Mouse (Mus musculus): ENCODE measurements around the gene Ddx27. TPM values are rescaled to one million over a fixed set of nuclear protein-coding genes. Genes with fewer than 3 reads are reported as not detected.

The Ddx27 gene
- polyA plus RNA-seq, 1 experiment from 2014 or later, result 54.2 TPM

DNA sequence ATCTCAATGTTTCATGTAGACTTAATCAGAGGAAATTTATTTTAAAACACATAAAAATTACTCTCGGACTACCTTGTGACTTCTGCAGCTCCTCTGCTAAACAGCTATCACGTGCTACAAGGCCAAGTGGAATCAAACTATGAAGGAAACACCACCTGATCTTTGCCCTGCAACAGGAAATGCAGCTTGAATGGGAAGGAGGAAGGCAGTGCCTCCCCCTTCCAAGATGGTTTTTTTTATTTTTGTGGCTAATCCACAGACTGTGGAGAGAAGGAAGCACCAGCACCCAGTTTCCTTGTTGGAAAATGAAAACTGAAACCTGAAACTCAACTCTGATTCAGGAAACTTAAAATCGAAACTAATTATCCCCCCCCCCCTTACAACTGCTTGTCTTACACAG is 43.2 kb downstream of the Ddx27 start:
- ATAC-seq (ENCODE audit: insufficient number of reproducible peaks, insufficient read depth, low FRiP score, low TSS enrichment, low read depth), result no peak
- H3K27ac ChIP-seq, result no peak overlapping the region
- 42% methylated on average over 3 of the region's 3 CpGs for WGBS
- no peaks in the 10 kb centered on the region for H3K27me3 ChIP-seq
- H3K4me1 ChIP-seq, result peaks cover 29% of the 10 kb centered on the region
- H3K9ac ChIP-seq, result 0 out of 2 replicates have a peak overlapping the region, but pooled peaks have one; percentile 21
- H3K4me3 ChIP-seq, result no peak overlapping the region
- no peak overlapping the region for H3K4me2 ChIP-seq
- H3K36me3 ChIP-seq, result peaks cover 48% of the 10 kb centered on the region
- H3K9me3 ChIP-seq, result no peaks in the 10 kb centered on the region

DNA sequence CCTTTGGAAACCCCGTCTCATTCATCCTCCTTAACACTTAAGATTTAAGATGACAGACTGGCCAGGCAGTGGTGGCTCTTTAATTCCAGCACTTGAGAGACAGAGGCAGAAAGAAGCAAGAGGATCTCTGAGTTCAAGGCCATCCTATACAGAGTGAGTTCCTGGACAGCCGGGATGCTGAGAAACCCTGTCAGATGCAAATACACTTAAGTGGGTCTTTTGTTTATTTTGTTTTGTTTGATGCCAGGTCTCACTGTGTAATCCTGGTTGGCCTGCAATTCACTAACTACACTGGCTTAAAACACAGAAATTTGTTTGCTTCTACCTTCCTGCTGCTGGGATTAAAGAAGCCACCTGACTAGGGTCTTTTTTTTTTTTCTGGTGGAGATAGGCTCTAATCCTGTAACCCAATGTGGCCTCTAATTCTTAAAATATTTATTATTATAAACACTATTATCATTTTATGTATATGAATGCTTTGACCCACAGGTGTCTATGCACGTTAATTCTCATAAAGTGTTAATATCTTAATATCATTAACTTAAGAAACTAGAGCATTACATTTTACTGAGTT is 43.9 kb downstream of the Ddx27 start:
- ATAC-seq (ENCODE audit: insufficient number of reproducible peaks, insufficient read depth, low FRiP score, low TSS enrichment, low read depth), result no peak
- H3K9me3 ChIP-seq, result no peaks in the 10 kb centered on the region
- no peak overlapping the region for H3K9ac ChIP-seq
- no peaks in the 10 kb centered on the region for H3K27me3 ChIP-seq
- H3K27ac ChIP-seq, result no peak overlapping the region
- H3K36me3 ChIP-seq, result peaks cover 42% of the 10 kb centered on the region
- H3K4me3 ChIP-seq, result no peak overlapping the region
- H3K4me1 ChIP-seq, result peaks cover 23% of the 10 kb centered on the region
- H3K4me2 ChIP-seq, result no peak overlapping the region
- 65% methylated on average over 3 of the region's 3 CpGs for WGBS

DNA sequence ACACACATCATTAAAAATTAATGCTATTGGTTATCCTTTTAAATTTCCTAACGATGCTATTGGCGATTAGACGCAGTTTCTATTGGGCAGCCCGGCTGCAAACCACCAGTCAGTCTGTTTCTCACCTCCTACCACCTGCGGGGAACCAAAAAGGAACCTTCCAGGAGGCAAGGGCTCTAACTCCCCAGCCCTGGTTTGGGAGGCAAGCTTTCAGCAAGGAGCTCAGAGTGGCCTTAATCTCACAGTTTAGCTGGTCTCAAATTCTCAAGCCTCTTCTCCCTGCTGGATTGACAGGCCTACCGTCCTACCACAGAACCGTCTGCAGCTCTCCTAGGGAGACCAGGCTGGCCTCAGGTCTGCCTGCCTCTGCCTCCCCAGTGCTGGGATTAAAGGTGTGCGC is 44.5 kb downstream of the Ddx27 start:
- Histone ChIP-seq H3K4me1 (peaks cover 24% of the 10 kb centered on the region), H3K27me3 (no peaks in the 10 kb centered on the region), H3K4me3 (no peak overlapping the region), H3K27ac (no peak overlapping the region), H3K36me3 (peaks cover 42% of the 10 kb centered on the region), H3K9me3 (no peaks in the 10 kb centered on the region), H3K9ac (peak overlapping the region; percentile 22; the same call in 1 of the 2 replicates), H3K4me2 (no peak overlapping the region)
- ATAC-seq (ENCODE audit: insufficient number of reproducible peaks, insufficient read depth, low FRiP score, low TSS enrichment, low read depth), result no peak
- WGBS, result 54% methylated on average over 8 of the region's 8 CpGs

DNA sequence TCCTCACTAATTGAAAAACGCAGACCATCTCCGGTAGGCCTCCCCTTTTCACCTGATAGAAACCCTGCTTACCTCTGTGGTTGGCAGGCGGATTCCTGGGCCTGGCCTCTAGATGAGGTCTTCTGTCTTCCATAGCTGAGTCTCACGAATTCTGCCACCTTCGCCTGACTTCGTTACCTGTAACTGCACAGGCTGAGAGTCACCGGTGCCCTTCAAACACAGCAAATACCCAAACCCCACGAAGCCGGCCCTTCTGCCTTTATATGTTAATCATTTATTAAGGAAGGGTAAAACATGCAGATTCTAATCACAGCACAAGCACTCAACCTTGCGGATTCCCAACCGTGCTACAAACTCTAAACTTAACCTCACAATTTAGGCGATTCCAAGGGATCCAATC is 45.0 kb downstream of the Ddx27 start:
- no peak for ATAC-seq (ENCODE audit: insufficient number of reproducible peaks, insufficient read depth, low FRiP score, low TSS enrichment, low read depth)
- Histone ChIP-seq H3K27ac (no peak overlapping the region), H3K36me3 (peaks cover 42% of the 10 kb centered on the region), H3K4me3 (no peak overlapping the region), H3K4me2 (no peak overlapping the region; the same call in 1 of the 2 replicates), H3K9ac (peak overlapping the region; percentile 61), H3K9me3 (no peaks in the 10 kb centered on the region), H3K27me3 (no peaks in the 10 kb centered on the region), H3K4me1 (peaks cover 28% of the 10 kb centered on the region)
- WGBS, result 74% methylated on average over 12 of the region's 12 CpGs

DNA sequence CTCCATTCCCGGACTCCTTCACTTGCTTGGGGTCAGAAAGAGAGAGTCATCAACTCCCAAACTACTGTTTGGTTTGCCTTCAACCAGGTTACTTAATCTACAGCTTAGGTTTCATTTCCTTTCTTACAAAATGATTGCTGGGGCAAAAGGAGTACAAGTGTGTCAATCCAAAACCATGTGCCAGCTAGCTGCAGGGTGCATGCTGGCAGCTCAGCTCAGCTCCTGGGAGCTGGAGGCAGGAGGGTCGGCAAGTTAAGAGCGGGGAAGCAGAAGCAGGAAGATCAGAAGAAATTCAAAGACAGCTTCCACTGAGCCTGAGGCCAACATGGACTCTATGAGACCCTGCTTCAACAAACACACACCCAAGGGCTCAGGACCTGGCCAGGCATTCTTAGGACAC is 45.4 kb downstream of the Ddx27 start:
- Histone ChIP-seq H3K27me3 (no peaks in the 10 kb centered on the region), H3K4me3 (no peak overlapping the region), H3K27ac (no peak overlapping the region), H3K4me1 (peaks cover 32% of the 10 kb centered on the region), H3K9ac (peak overlapping the region; percentile 61), H3K36me3 (peaks cover 42% of the 10 kb centered on the region), H3K9me3 (no peaks in the 10 kb centered on the region), H3K4me2 (peak overlapping the region; percentile 72; the same call in 1 of the 2 replicates)
- 52% methylated on average over 3 of the region's 3 CpGs for WGBS
- no peak for ATAC-seq (ENCODE audit: insufficient number of reproducible peaks, insufficient read depth, low FRiP score, low TSS enrichment, low read depth)

DNA sequence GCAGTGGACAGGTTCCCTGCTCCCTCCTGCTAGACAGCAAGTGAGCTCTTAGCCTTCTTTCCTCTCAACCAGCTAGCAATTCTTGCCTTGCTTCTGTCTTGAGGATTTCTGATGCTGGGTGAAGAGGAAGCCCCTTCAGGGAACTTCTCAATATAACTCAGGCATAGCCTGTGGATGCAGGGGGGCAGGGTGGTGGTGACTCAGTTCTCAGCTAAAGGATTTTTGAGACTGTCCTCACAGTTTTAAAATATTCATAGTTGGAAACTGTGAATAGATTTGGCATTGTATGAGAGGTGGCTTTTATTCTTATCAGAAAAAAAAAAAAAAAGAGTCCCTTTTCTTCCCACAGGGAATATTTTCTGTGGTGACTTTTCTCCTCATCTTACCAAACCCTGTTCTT is 45.8 kb downstream of the Ddx27 start:
- H3K4me1 ChIP-seq, result peaks cover 35% of the 10 kb centered on the region
- H3K36me3 ChIP-seq, result peaks cover 42% of the 10 kb centered on the region
- H3K9ac ChIP-seq, result peak overlapping the region; percentile 61

DNA sequence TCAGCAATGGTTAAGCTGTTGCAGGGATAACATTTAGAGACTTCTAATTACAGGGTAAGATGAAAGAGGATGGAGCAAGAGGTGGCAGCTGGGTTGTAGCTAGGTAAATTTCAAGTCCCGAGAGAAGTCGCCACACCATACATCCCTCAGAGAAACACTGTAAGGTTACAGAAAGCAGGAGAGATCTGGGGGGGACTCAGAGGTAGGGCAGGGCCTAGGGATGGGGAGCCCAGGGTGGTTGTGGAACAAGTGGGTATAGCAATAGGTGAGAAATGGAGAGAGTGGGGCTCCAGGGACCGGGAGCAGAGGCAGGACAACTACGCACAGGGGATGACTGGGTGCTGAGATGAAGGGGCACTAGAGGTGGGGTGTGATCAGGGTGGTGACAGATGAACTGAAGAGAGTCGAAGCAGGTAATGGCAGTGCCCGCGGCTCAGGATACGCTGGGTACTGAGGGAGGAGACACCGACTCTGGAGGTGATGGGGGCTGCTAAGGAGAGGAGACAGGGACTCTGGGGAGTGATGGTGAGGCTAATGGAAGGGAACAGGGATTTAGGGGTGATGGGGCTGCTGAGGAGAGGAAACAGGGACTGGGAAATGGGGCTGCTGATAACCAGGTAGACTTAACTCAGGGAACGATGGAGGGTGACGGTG is 46.5 kb downstream of the Ddx27 start:
- H3K4me2 ChIP-seq, result peak overlapping the region; percentile 72

More for the DNA sequence above, 45.8 kb downstream of the Ddx27 start:
- no peak overlapping the region for H3K4me3 ChIP-seq
- H3K9me3 ChIP-seq, result no peaks in the 10 kb centered on the region
- H3K27me3 ChIP-seq, result no peaks in the 10 kb centered on the region
- no peak for ATAC-seq (ENCODE audit: insufficient number of reproducible peaks, insufficient read depth, low FRiP score, low TSS enrichment, low read depth)
- H3K4me2 ChIP-seq, result peak overlapping the region; percentile 72; the same call in 1 of the 2 replicates
- no peak overlapping the region for H3K27ac ChIP-seq

DNA sequence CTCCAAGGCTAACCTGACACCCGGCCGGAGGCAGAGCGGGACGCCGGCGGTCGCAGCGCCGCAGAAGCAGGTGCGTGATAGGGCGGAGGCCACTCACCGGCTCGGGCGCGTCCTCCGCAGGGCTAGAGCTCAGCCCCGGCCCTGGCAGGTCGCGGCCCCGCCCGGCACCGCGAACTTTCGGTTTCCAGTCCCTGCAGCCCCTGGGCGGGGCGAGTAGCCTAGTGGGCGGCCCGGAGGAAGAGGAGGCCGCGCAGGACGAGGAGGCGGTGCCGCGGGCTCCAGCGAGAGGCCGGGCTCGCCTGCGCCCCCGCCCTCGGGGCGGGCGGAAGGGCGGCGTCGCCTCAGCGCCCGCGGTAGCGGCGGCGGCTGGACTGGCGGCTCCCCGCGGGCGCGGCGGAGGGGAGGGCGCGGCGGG is 47.5 kb downstream of the Ddx27 start:
- H3K27ac ChIP-seq, result peak overlapping the region; percentile 90
- WGBS, result under 1% methylated on average over 48 of the region's 60 CpGs
- H3K4me2 ChIP-seq, result peak overlapping the region; percentile 72

More for the DNA sequence above, 46.5 kb downstream of the Ddx27 start:
- ATAC-seq (ENCODE audit: insufficient number of reproducible peaks, insufficient read depth, low FRiP score, low TSS enrichment, low read depth), result no peak
- H3K36me3 ChIP-seq, result peaks cover 40% of the 10 kb centered on the region
- peak overlapping the region; percentile 91 for H3K9ac ChIP-seq
- H3K9me3 ChIP-seq, result no peaks in the 10 kb centered on the region
- no peaks in the 10 kb centered on the region for H3K27me3 ChIP-seq
- peak overlapping the region; percentile 80 for H3K4me3 ChIP-seq
- H3K27ac ChIP-seq, result no peak overlapping the region; the same call in 1 of the 2 replicates
- peaks cover 37% of the 10 kb centered on the region for H3K4me1 ChIP-seq
- WGBS, result 22% methylated on average over 11 of the region's 11 CpGs

DNA sequence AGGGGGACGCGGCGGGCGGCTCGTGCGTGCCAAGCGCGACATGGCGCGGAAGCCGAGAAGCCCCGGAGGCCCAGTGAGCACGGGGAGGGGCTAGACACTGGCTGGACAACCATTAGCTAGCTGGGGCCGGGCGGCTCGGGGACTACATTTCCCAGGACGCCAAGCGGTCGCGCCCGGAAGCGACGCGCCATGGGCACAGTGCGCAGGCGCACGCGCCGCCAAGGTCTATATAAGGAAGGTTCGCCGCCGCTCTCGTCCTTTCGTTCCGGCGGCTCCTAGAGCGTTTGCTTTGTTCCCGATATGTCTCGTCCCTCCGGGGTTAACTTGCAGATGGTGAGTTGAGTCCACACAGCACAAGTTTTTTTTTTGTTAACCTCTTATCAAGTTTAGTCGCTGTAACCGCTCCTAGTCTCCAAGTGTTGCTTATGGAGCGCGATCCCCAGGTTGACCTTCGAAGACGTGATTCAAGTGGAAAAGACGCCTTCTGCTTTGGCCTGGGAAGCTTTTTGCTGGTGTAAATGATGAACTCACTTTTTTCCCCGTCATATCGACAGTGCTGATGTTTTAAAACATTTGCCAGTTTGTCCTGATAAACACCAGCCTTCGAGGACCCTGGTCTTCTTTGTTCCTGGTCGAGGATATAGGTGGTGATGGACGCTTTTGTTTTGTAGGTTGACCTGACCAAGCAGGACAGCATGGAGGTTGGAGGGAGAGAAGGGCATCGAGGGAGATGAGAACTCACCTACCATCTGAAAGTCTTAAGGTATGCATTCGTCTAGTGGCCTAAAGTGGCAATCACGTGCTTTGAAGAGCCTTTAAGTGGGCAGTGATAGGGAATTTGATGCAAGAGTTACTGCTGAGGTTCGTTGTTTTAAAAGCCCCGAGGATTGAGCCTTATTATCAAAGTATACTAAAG is 48.2 kb downstream of the Ddx27 start, which contains the start of gene Znfx1:
Znfx1 (minus strand) TSS at position 51 of the 916 bp plus-strand sequence.
- H3K4me1 ChIP-seq, result peaks cover 37% of the 10 kb centered on the region

More for the DNA sequence above, 47.5 kb downstream of the Ddx27 start:
- no peaks in the 10 kb centered on the region for H3K27me3 ChIP-seq
- peaks cover 37% of the 10 kb centered on the region for H3K4me1 ChIP-seq
- peak; percentile 88 for ATAC-seq (ENCODE audit: insufficient number of reproducible peaks, insufficient read depth, low FRiP score, low TSS enrichment, low read depth)
- H3K36me3 ChIP-seq, result peaks cover 33% of the 10 kb centered on the region
- no peaks in the 10 kb centered on the region for H3K9me3 ChIP-seq
- H3K9ac ChIP-seq, result peak overlapping the region; percentile 91
- H3K4me3 ChIP-seq, result peak overlapping the region; percentile 80

DNA sequence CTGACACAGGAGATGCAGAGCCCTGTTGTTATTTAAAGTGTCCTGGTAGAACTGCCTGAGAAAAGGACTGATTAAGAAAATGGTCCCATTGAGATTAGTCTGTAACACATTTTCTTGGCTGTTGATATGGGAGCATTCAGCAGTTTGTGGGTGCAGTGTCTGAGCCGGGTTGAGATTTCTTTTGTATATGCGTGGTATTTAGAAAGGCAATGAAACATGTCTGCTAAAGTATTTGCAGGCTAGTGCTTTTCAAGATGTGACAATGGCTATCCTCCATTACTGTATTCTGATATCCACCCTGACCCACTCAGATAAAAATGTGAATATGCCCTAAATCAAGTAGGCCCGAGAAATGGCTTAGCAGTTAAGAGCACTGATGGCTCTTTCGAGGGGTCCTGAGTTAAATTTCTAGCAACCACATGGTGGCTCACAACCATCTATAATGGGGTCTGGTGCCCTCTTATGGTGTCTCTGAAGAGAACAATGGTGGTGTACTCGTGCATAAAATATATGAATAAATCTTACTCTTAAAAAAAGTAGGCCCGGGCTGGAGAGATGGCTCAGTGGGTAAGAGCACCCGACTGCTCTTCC is 49.0 kb downstream of the Ddx27 start:
- no peak for ATAC-seq (ENCODE audit: insufficient number of reproducible peaks, insufficient read depth, low FRiP score, low TSS enrichment, low read depth)
- under 1% methylated on average over 7 of the region's 7 CpGs for WGBS

More for the DNA sequence above, 48.2 kb downstream of the Ddx27 start, which contains the start of gene Znfx1:
- H3K9me3 ChIP-seq, result no peaks in the 10 kb centered on the region
- peak within 1 kb of the TSS; percentile 80 for H3K4me3 ChIP-seq
- peak within 1 kb of the TSS; percentile 90 for H3K27ac ChIP-seq
- peak within 1 kb of the TSS; percentile 72 for H3K4me2 ChIP-seq
- H3K36me3 ChIP-seq, result peaks cover 29% of the 10 kb centered on the region
- ATAC-seq (ENCODE audit: insufficient number of reproducible peaks, insufficient read depth, low FRiP score, low TSS enrichment, low read depth), result peak; percentile 93
- WGBS, result under 1% methylated on average over 57 of the region's 57 CpGs
- no peaks in the 10 kb centered on the region for H3K27me3 ChIP-seq
- H3K9ac ChIP-seq, result peak within 1 kb of the TSS; percentile 91

More for the DNA sequence above, 49.0 kb downstream of the Ddx27 start:
- H3K27ac ChIP-seq, result peak overlapping the region; percentile 90
- H3K9me3 ChIP-seq, result no peaks in the 10 kb centered on the region
- H3K9ac ChIP-seq, result peak overlapping the region; percentile 91
- H3K4me1 ChIP-seq, result peaks cover 37% of the 10 kb centered on the region
- peak overlapping the region; percentile 72 for H3K4me2 ChIP-seq
- H3K4me3 ChIP-seq, result peak overlapping the region; percentile 80
- H3K36me3 ChIP-seq, result peaks cover 29% of the 10 kb centered on the region
- no peaks in the 10 kb centered on the region for H3K27me3 ChIP-seq

All from embryonic facial prominence, embryonic 13.5 days (tissue).